Mouse (Mus musculus): Measurements from ENCODE around the gene Spats1. TPM values are rescaled to one million over a fixed set of nuclear protein-coding genes. Genes with fewer than 3 reads are reported as not detected.

Spats1 gene
- polyA plus RNA-seq, 1 experiment from 2014 or later = 0.39 TPM

DNA sequence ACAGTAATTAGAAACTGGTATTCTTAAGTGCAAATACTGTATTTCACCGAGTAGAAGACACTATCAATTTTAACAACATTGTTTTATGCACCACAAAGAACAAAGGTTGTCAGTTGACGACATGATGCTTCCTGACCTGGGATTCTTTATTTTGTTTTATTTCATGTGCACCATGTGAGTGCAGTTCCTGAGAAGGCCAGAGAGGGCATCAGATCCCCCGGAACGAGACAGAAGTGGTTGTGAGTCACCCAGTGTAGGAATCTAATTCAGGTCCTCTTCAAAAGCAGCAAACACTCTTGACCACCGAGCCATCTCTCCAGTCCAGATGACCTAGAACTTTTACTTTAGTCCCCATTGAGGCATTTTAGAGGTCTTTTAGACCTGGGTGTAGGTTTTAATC lies 6.9 kb downstream of the Spats1 start:
- Histone ChIP-seq H3K9me3 (replicated peaks; ENCODE audit: low read length) (no peaks in the 10 kb centered on the region), H3K27ac (no peak overlapping the region), H3K9ac (ENCODE audit: low read depth, low read length) (no peak overlapping the region), H3K36me3 (ENCODE audit: insufficient read depth, low read length) (no peaks in the 10 kb centered on the region), H3K27me3 (ENCODE audit: insufficient read depth, low read length) (no peaks in the 10 kb centered on the region), H3K4me1 (replicated peaks; ENCODE audit: insufficient read depth, low read length) (no peaks in the 10 kb centered on the region), H3K4me2 (ENCODE audit: low read length) (no peak overlapping the region), H3K4me3 (replicated peaks; ENCODE audit: low read depth, low read length) (no peak overlapping the region)
- DNase-seq (ENCODE audit: low spot score) (no peak), ATAC-seq (replicated peaks; ENCODE audit: low FRiP score, low read depth) (no peak)
- no peak for TF ChIP-seq CTCF (IDR thresholded peaks at IDR 0.05; ENCODE audit: low read depth)
- 80% methylated on average over 5 of the region's 5 CpGs for WGBS

DNA sequence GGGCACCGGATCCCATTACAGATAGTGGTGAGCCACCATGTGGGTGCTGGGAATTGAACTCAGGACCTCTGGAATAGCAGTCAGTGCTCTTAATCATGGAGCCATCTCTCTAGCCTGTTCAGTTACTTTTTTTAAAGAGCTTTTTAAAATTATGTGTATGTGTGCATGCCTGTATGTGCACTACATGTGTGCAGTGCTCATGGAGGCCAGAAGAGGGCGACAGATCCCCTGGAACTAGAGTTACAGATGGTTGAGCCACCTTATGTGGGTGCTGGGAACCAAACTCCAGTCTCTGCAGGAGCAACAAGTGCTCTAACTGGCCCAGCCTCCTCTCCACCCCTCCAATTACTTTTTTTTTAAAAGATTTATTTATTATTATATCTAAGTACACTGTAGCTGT lies 8.5 kb downstream of the Spats1 start:
- H3K4me1 ChIP-seq (replicated peaks; ENCODE audit: insufficient read depth, low read length) = no peaks in the 10 kb centered on the region
- no peaks in the 10 kb centered on the region for H3K36me3 ChIP-seq (ENCODE audit: insufficient read depth, low read length)
- no peak overlapping the region for H3K9ac ChIP-seq (ENCODE audit: low read depth, low read length)
- H3K4me2 ChIP-seq (ENCODE audit: low read length) = no peak overlapping the region
- peak; percentile 10; the same call in 1 of the 2 replicates for TF ChIP-seq CTCF (IDR thresholded peaks at IDR 0.05; ENCODE audit: low read depth)
- no peak for DNase-seq (ENCODE audit: low spot score)
- WGBS = 70% methylated on average over 2 of the region's 2 CpGs
- H3K9me3 ChIP-seq (replicated peaks; ENCODE audit: low read length) = no peaks in the 10 kb centered on the region
- no peak overlapping the region for H3K4me3 ChIP-seq (replicated peaks; ENCODE audit: low read depth, low read length)
- no peak for ATAC-seq (replicated peaks; ENCODE audit: low FRiP score, low read depth)
- H3K27me3 ChIP-seq (ENCODE audit: insufficient read depth, low read length) = no peaks in the 10 kb centered on the region
- no peak overlapping the region for H3K27ac ChIP-seq

DNA sequence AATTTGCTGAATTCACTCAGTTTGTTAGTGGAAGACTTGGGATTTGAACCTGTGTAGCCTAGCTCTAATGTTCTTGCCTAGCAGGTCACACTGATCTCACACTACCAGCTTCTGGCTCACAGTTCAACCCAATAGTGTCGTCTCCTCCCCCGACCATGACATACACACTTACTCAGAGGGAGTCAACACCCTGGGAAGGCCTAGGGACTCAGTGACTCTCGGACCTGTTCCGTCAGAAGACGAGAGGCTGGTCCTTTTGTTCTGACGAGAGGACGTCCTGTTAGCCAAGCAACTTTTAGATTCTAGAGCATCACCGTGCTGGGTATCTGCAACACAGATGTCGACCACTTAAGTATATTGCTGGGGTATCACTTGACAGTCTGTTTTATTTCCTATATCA lies 11.0 kb downstream of the Spats1 start:
- TF ChIP-seq CTCF (IDR thresholded peaks at IDR 0.05; ENCODE audit: low read depth) = no peak
- Histone ChIP-seq H3K4me1 (replicated peaks; ENCODE audit: insufficient read depth, low read length) (no peaks in the 10 kb centered on the region), H3K36me3 (ENCODE audit: insufficient read depth, low read length) (no peaks in the 10 kb centered on the region), H3K27me3 (ENCODE audit: insufficient read depth, low read length) (no peaks in the 10 kb centered on the region), H3K9me3 (replicated peaks; ENCODE audit: low read length) (no peaks in the 10 kb centered on the region), H3K4me2 (ENCODE audit: low read length) (no peak overlapping the region), H3K4me3 (replicated peaks; ENCODE audit: low read depth, low read length) (no peak overlapping the region), H3K27ac (no peak overlapping the region), H3K9ac (ENCODE audit: low read depth, low read length) (no peak overlapping the region)
- DNase-seq (ENCODE audit: low spot score) (no peak), ATAC-seq (replicated peaks; ENCODE audit: low FRiP score, low read depth) (no peak)
- WGBS = 86% methylated on average over 9 of the region's 9 CpGs

DNA sequence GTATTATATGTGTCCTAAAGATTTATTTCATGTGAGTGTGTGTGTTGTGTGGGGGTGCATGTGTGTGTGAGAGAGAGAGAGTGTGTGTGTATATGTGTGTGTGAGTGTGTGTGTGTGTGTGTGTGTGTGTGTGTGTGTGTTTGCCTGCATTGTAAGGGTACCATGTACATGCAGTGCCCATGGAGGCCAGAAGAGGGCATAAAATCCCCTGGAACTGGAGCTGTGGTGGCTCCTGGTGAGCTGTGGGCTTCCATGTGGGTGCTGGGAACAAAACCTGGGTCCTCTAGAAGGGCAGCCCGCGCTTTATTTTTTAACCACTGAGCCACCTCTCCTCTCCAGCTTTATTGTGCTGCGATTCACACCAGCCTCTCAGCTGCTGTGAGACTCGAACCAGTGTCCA lies 12.7 kb downstream of the Spats1 start:
- H3K36me3 ChIP-seq (ENCODE audit: insufficient read depth, low read length) = no peaks in the 10 kb centered on the region
- H3K9me3 ChIP-seq (replicated peaks; ENCODE audit: low read length) = no peaks in the 10 kb centered on the region
- no peak overlapping the region for H3K4me2 ChIP-seq (ENCODE audit: low read length)
- H3K27me3 ChIP-seq (ENCODE audit: insufficient read depth, low read length) = no peaks in the 10 kb centered on the region
- no peak for ATAC-seq (replicated peaks; ENCODE audit: low FRiP score, low read depth)
- no peak overlapping the region for H3K27ac ChIP-seq
- H3K9ac ChIP-seq (ENCODE audit: low read depth, low read length) = no peak overlapping the region
- no peak for DNase-seq (ENCODE audit: low spot score)
- WGBS = 90% methylated on average over 4 of the region's 4 CpGs
- no peak overlapping the region for H3K4me3 ChIP-seq (replicated peaks; ENCODE audit: low read depth, low read length)
- no peak for TF ChIP-seq CTCF (IDR thresholded peaks at IDR 0.05; ENCODE audit: low read depth)
- H3K4me1 ChIP-seq (replicated peaks; ENCODE audit: insufficient read depth, low read length) = no peaks in the 10 kb centered on the region

DNA sequence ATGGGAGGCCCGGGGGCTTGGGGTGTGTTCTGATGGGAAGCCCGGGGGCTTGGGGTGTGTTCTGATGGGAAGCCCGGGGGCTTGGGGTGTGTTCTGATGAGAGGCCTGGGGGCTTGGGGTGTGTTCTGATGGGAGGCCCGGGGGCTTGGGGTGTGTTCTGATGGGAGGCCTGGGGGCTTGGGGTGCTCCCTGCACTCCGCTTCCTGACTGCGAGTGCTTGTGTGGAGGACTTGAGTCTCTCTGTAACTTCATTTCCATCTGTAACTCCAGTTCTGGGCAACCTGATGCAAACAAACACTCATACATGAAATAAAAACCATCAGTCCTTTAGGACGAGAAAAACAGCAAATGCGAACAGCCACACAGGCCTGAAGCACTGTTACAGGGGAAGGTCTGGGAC lies 16.2 kb downstream of the Spats1 start:
- ATAC-seq (replicated peaks; ENCODE audit: low FRiP score, low read depth) = no peak
- Histone ChIP-seq H3K4me2 (ENCODE audit: low read length) (no peak overlapping the region), H3K36me3 (ENCODE audit: insufficient read depth, low read length) (no peaks in the 10 kb centered on the region), H3K27ac (no peak overlapping the region), H3K9me3 (replicated peaks; ENCODE audit: low read length) (no peaks in the 10 kb centered on the region), H3K27me3 (ENCODE audit: insufficient read depth, low read length) (no peaks in the 10 kb centered on the region), H3K9ac (ENCODE audit: low read depth, low read length) (no peak overlapping the region), H3K4me3 (replicated peaks; ENCODE audit: low read depth, low read length) (no peak overlapping the region), H3K4me1 (replicated peaks; ENCODE audit: insufficient read depth, low read length) (no peaks in the 10 kb centered on the region)
- no peak for TF ChIP-seq CTCF (IDR thresholded peaks at IDR 0.05; ENCODE audit: low read depth)
- 86% methylated on average over 8 of the region's 8 CpGs for WGBS
- no peak for DNase-seq (ENCODE audit: low spot score)

DNA sequence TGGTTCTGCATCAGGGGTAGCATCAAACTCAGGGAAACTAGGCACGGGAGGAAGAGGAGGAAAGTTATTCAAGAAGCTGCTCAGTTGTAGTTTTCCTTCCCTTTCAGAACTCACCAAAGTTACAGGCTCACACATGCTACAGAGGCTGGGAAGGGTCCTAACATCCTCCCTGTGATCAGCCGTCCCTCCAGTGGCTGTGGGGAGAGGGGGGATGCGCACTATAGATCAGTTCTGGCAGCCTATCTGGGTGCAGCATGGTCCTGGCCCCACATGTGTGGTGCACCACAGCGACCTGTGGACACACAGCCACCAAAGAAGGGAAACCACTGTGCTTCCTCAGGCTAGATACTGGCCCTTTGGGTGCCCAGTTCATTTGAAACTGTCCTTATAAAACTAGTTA lies 16.7 kb downstream of the Spats1 start:
- no peaks in the 10 kb centered on the region for H3K4me1 ChIP-seq (replicated peaks; ENCODE audit: insufficient read depth, low read length)
- 86% methylated on average over 4 of the region's 4 CpGs for WGBS
- no peak overlapping the region for H3K27ac ChIP-seq
- H3K9me3 ChIP-seq (replicated peaks; ENCODE audit: low read length) = no peaks in the 10 kb centered on the region
- TF ChIP-seq CTCF (IDR thresholded peaks at IDR 0.05; ENCODE audit: low read depth) = no peak
- H3K9ac ChIP-seq (ENCODE audit: low read depth, low read length) = no peak overlapping the region
- DNase-seq (ENCODE audit: low spot score) (no peak), ATAC-seq (replicated peaks; ENCODE audit: low FRiP score, low read depth) (no peak)
- no peak overlapping the region for H3K4me2 ChIP-seq (ENCODE audit: low read length)
- H3K27me3 ChIP-seq (ENCODE audit: insufficient read depth, low read length) = no peaks in the 10 kb centered on the region
- H3K4me3 ChIP-seq (replicated peaks; ENCODE audit: low read depth, low read length) = no peak overlapping the region
- H3K36me3 ChIP-seq (ENCODE audit: insufficient read depth, low read length) = no peaks in the 10 kb centered on the region

DNA sequence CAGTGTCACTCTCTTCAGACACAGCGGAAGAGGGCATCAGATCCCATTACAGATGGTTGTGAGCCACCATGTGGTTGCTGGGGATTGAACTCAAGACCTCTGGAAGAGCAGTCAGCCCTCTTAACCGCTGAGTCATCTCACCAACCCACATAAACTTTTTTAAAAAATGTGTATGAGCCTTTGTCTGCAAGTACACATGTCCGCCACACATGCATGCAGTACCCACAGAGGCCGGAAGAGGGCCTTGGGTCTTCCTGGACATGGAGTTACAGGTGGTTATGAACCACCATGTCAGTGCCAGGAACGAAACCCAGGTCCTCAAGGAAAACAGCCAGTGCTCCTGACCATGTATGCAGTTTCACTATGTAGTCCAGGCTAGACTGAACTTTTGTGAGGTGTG lies 17.7 kb downstream of the Spats1 start:
- ATAC-seq (replicated peaks; ENCODE audit: low FRiP score, low read depth) (no peak), DNase-seq (ENCODE audit: low spot score) (no peak)
- Histone ChIP-seq H3K9ac (ENCODE audit: low read depth, low read length) (no peak overlapping the region), H3K27ac (no peak overlapping the region), H3K27me3 (ENCODE audit: insufficient read depth, low read length) (no peaks in the 10 kb centered on the region), H3K4me3 (replicated peaks; ENCODE audit: low read depth, low read length) (no peak overlapping the region), H3K9me3 (replicated peaks; ENCODE audit: low read length) (no peaks in the 10 kb centered on the region), H3K36me3 (ENCODE audit: insufficient read depth, low read length) (no peaks in the 10 kb centered on the region), H3K4me1 (replicated peaks; ENCODE audit: insufficient read depth, low read length) (no peaks in the 10 kb centered on the region), H3K4me2 (ENCODE audit: low read length) (no peak overlapping the region)
- 88% methylated on average over 5 of the region's 5 CpGs for WGBS
- TF ChIP-seq CTCF (IDR thresholded peaks at IDR 0.05; ENCODE audit: low read depth) = no peak
